Mouse (Mus musculus): ENCODE data around the gene Csnk2a2.

Csnk2a2 gene

DNA sequence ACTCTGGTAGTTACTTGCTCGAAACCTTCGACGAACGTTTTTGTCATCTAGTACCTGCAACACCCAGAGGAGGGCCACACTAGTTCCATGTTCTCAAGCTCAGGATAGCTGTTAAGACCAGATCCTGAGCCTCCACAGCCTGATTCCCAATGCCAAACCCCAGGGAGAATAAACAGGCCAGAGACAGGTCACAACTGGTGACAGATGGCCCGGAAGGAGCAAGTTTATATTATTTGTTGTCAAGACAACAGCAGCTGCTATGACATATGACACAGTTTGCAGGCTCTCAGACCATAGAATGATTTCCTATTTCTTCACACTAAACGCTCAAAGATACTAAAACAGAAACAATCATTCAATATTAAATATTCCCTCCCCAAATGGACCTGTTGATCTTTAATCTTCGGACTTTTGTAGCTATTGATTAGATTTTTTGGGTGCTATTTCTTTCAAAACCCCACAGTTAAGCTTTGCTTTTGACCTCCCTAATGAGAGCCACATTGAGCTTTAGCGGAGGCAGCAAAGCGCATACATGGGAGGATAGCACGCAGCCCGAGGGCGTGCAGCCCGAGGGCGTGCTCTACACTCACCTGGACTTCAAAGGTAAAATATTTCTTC is 67.5 kb downstream of the Csnk2a2 start:
- DNase-seq (ENCODE audit: low spot score): no peak

DNA sequence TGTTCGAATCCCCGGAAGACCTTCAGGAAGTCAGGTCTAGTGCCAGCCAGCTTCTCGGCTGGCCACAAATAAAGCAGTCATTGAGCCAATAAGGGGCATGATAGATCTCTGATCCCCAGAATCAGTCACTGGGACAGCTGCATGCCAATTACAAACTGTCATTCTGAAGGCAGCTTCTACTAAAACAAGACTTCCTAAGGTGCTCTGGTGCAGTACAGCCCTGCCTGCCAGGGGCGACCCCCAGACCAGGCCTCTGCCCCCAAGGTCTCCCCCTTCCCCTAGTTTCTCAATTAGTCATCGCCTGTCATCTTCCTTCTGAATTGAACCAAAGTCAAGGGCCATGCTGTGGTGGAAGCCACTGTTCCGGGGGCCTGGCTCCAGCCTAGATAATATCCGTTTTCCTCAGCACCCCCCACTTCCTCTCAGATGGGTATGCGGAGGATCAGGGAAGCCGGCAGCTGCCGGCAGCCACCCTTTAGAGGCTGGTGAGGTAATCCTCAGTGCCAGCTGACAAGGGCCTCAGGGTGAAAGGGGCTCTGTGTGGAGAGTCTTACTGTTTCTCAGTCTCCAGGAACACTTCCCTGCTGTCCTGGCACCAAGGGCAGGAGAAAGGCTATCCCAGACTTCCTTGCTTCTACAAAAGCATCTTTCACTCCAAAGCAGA is 78.4 kb downstream of the Csnk2a2 start:
- no peak for DNase-seq (ENCODE audit: low spot score)

DNA sequence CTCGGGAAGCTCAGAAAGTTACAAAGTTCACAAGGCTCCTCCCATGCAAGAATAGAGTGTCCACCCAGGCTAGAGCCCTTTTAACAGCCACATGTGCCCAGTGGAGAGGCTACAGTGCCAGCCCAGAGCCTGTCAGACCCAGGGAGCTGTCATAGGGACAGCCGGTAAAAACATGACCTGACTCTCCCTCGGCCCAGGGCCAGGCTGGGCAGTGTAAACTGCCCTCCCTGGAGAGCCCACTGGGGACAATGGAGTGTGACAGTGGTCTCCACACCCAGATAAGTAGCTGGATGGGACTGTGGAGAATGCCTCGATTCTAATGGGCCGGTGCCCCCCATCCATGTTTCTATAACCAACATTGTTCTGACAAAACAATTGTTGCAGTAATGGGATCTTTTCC is 80.3 kb downstream of the Csnk2a2 start:
- DNase-seq (ENCODE audit: low spot score): no peak

GRCm38 (mm10) chr8:95401091-95401490 is 88.7 kb downstream of the Csnk2a2 start:
- no peak for DNase-seq (ENCODE audit: low spot score)

GRCm38 (mm10) chr8:95399131-95399530 is 90.7 kb downstream of the Csnk2a2 start:
- DNase-seq (ENCODE audit: low spot score): no peak

GRCm38 (mm10) chr8:95397201-95397600 is 92.6 kb downstream of the Csnk2a2 start:
- DNase-seq (ENCODE audit: low spot score): no peak

DNA sequence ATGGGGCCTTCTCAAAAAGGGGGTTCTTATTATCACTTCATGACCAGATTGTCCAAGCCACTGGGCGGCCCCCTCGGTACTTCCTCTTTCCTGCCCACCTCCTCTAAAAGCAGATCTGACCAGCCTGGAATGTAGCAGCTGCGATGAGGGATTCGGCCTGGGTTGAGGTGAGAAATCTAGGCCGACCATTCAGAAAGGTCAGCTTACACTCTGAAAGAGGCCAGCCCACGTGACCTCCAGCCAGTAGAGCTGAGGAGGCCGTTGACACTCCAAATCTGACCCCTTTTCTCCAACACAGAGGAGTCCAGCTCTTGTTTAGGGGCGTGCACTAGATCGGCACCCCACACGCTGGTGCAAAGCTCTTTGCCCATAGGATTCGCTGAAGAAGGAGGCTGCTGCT is 93.1 kb downstream of the Csnk2a2 start:
- no peak for DNase-seq (ENCODE audit: low spot score)

Data from layer of hippocampus, adult 11-12 months (tissue).